Mouse (Mus musculus): ENCODE data around the gene Mettl22.

DNA sequence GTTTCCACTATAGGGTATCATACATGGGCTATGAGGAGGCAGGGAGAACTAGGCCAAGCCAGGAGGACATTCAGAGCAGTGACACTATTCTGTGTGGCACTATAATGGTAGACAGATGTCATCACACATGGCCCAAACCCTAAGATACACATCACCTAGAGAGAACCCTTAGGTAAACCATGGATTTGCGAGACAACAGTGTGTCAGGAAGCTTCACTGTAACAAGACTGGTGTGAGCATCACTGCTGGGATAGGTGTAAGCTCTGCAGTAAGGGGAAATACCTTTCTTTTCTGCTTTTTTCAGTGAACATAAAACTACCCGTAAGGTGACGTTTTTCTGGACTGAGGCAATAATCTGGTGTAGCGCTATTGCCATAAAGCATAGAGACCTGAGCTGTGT lies 12.2 kb upstream of the Mettl22 start:
- no peak for TF ChIP-seq POLR2A (IDR thresholded peaks at IDR 0.05; ENCODE audit: low read depth, low read length)
- TF ChIP-seq CTCF (IDR thresholded peaks at IDR 0.05; ENCODE audit: extremely low read depth, insufficient read length, insufficient replicate concordance, low read depth, low read length): no peak
